Mouse (Mus musculus) liver, embryonic 11.5 days (tissue): ENCODE results near the gene Atp5g3. TPM values are rescaled to one million over a fixed set of nuclear protein-coding genes. Genes with fewer than 3 reads are reported as not detected.

Experiments used
- ATAC-seq: fragments of 200-750 bp; cut with Nextera tagmentation; replicated peaks from 2 replicates; pipeline ENCODE4 v1.8.0; 2017; ENCODE audit warnings: moderate number of reproducible peaks, mild to moderate bottlenecking, moderate TSS enrichment, moderate library complexity; ENCODE audit not compliant: low FRiP score
- DNase-seq: peaks from one replicate; pipeline ENCODE4 v3.0.0-alpha.2; 2017; ENCODE audit warnings: low spot score
- H3K27ac ChIP-seq: fragments of 300-500 bp; sonication (generic); 2 replicates; pipeline ENCODE4 v1.5.1; 2014; ENCODE audit warnings: mild to moderate bottlenecking, low read depth, low read length, control low read depth
- H3K27me3 ChIP-seq: fragments of 300-500 bp; sonication (generic); replicated peaks from 2 replicates; pipeline ENCODE4 v1.6.1; 2014; ENCODE audit warnings: low read length, mixed read lengths; ENCODE audit not compliant: control insufficient read depth, insufficient read depth
- H3K36me3 ChIP-seq: fragments of 300-500 bp; sonication (generic); 2 replicates; pipeline ENCODE4 v1.6.1; 2014; ENCODE audit warnings: mild to moderate bottlenecking, low read length, moderate library complexity, mixed read lengths; ENCODE audit not compliant: control insufficient read depth, insufficient read depth
- H3K4me1 ChIP-seq: fragments of 300-500 bp; sonication (generic); replicated peaks from 2 replicates; pipeline ENCODE4 v1.6.1; 2014; ENCODE audit warnings: low read length, mixed read lengths; ENCODE audit not compliant: control insufficient read depth, insufficient read depth
- H3K4me2 ChIP-seq: fragments of 300-500 bp; sonication (generic); 2 replicates; pipeline ENCODE4 v1.6.1; 2014; ENCODE audit warnings: mild to moderate bottlenecking, control low read depth, moderate library complexity
- H3K4me3 ChIP-seq: fragments of 300-500 bp; sonication (generic); 2 replicates; pipeline ENCODE4 v1.5.1; 2014; ENCODE audit warnings: low read depth, low read length, control low read depth
- H3K9ac ChIP-seq: fragments of 300-500 bp; sonication (generic); 2 replicates; pipeline ENCODE4 v1.6.1; 2014; ENCODE audit warnings: low read depth, low read length, control low read depth
- H3K9me3 ChIP-seq: fragments of 300-500 bp; sonication (generic); 2 replicates; pipeline ENCODE4 v1.6.1; 2016; ENCODE audit warnings: low read length, inconsistent platforms, mixed read lengths; ENCODE audit not compliant: control insufficient read depth
- WGBS: fragments of 180-500 bp; shearing (Covaris S2); extraction: QIAGEN DNeasy Blood & Tissue Kit; methylation state at CpG from one replicate; pipeline ENCODE4 v1.1.7; 2014; 5-methylcytosine and 5-hydroxymethylcytosine counted together
- polyA plus RNA-seq: library from polyadenylated mRNA; unstranded; fragments of >200 nt; fragmentation: Nextera tagmentation; extraction: Ambion mirVana; gene quantifications from 2 replicates; pipeline ENCODE4 v1.2.1, GENCODE M21; 2014

The Atp5g3 gene
- 1,057 and 1,087 TPM in 2 replicates for polyA plus RNA-seq

DNA sequence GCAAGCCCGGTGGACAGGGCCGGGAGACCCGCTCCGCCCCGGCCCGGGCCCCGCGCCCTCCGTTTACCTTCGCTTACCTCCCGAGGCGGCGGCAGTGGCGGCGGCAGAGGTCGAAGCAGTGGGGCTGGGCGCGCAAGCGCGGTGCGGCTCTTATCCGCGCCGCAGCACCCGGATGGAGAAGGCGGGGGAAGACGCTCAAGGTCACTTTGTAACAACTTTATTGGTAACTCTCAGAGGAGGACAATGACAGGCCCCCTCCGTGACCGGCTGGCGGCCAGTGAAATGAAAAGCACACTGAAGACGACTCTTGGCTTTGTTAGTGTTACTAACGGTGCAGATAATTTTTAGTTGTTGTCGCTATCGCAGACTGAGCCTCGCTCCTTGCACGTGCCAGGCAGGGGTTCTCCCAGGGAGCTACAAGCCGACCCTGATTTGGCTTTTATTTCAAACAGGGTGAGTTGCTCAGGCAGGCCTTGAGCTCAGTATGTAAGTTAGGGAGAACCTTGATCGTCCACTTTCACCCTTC lies at the start of gene Atp5g3:
Gene Atp5g3 (minus strand): TSS at position 152 of the 526 bp plus-strand sequence.
- H3K9me3 ChIP-seq = no peaks in the 10 kb centered on the region
- DNase-seq (peak; percentile 88), ATAC-seq (peak; percentile 93)
- WGBS = under 1% methylated on average over 37 of the region's 38 CpGs
- H3K4me1 ChIP-seq = peaks cover 8% of the 10 kb centered on the region
- H3K36me3 ChIP-seq = peaks cover 25% of the 10 kb centered on the region
- H3K9ac ChIP-seq = peak within 1 kb of the TSS; percentile 99
- H3K4me3 ChIP-seq = peak within 1 kb of the TSS; percentile 95
- H3K27ac ChIP-seq = peak within 1 kb of the TSS; percentile 92
- H3K4me2 ChIP-seq = peak within 1 kb of the TSS; percentile 93
- no peaks in the 10 kb centered on the region for H3K27me3 ChIP-seq

DNA sequence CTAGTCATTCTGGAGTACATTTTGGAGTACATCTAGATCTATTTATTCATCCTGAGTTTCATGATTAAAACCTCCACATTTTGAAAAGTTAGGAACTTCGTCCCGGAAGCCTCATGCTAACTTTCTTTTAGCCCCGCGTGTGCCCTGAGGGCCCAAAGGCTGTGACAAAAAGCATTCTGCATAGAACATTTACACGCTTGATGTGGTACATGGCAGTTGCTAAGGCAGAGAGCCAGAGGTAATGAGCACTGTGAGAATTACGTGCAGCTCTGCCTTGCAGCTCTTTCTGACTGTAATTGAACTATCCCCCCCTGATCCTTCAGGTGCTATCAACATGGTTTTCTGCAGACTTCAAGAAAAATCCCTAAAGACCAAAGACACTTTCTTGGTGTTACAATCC lies 47.2 kb upstream of the Atp5g3 start:
- ATAC-seq = no peak
- H3K27ac ChIP-seq = no peak overlapping the region
- no peak for DNase-seq
- 85% methylated on average over 6 of the region's 6 CpGs for WGBS
- no peaks in the 10 kb centered on the region for H3K36me3 ChIP-seq
- no peak overlapping the region for H3K4me3 ChIP-seq
- no peaks in the 10 kb centered on the region for H3K4me1 ChIP-seq
- H3K9me3 ChIP-seq = no peaks in the 10 kb centered on the region
- H3K9ac ChIP-seq = no peak overlapping the region
- H3K4me2 ChIP-seq = no peak overlapping the region
- H3K27me3 ChIP-seq = no peaks in the 10 kb centered on the region

DNA sequence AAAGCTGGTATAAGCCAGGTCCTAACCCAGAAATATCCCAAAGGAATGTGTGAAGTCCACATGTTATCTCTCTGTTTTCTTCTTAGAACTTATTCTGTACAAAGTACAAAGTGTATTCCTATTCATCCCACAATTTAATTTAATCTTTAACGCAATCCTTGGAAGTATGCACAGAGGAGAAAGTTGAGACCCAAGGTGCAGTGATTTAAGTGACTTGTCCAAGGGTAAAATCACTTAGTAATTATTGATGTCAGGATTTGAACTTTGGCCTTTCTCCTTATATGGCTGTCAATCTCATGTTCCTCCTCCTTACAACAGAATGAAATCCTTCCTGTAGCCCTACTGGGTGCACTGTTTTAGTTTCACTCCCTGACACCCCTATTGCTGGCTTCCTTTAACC lies 42.5 kb upstream of the Atp5g3 start:
- H3K4me3 ChIP-seq = no peak overlapping the region
- WGBS = 85% methylated on average over 1 of the region's 1 CpGs
- ATAC-seq (no peak), DNase-seq (no peak)
- H3K27ac ChIP-seq = no peak overlapping the region
- H3K4me1 ChIP-seq = no peaks in the 10 kb centered on the region
- H3K9ac ChIP-seq = no peak overlapping the region
- H3K9me3 ChIP-seq = no peaks in the 10 kb centered on the region
- H3K36me3 ChIP-seq = no peaks in the 10 kb centered on the region
- no peak overlapping the region for H3K4me2 ChIP-seq
- H3K27me3 ChIP-seq = no peaks in the 10 kb centered on the region

DNA sequence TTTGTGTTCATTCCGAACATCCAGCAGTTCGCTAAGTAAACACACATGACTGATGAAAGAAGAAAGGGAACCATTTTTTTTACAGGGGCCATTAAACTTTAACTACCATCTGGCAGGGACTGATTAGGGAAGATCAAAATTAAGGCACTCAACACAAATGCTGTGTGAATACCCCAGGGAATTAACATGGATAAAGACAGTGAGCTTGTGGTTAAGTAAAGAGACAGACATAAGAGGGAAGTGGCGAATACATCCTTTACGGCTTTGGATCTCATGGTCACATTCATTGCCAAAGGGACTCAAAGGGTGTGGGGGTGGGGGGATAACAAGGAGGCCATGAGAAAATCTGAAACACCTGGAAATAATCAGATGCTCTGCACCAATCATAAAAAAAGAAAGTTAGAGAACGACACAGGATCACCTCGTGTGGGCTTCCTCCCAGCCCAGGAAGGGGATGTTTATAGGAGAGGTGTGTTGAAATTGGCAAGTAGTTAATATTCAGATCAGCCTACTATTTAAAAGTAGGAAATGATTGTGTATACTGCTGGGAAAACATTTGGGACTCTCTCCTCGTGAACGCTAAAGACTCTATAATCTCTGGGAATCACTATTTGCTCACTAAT lies 41.6 kb upstream of the Atp5g3 start:
- Histone ChIP-seq H3K4me3 (no peak overlapping the region), H3K4me1 (no peaks in the 10 kb centered on the region), H3K36me3 (no peaks in the 10 kb centered on the region), H3K4me2 (no peak overlapping the region), H3K9me3 (no peaks in the 10 kb centered on the region), H3K9ac (no peak overlapping the region), H3K27me3 (no peaks in the 10 kb centered on the region), H3K27ac (no peak overlapping the region)
- DNase-seq (no peak), ATAC-seq (no peak)
- WGBS = 59% methylated on average over 8 of the region's 8 CpGs

DNA sequence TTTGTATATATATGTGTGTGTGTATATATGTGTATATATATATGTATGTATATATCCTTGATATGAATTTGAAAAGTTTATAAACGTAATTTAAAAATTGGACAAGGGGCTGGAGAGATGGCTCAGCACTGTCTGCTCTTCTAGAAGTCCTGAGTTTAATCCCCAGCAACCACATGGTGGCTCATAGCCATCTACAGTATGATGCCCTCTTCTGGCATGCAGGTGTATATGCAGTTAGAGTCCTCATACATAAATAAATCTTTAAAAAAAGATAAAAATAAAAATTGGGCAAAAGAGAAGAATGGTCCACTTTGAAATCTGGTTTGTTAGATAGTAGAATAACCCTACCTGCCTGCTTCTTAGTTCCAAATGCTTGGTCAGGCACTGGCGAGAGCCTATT lies 36.2 kb upstream of the Atp5g3 start:
- WGBS = 80% methylated on average over 2 of the region's 2 CpGs
- no peak for ATAC-seq
- H3K36me3 ChIP-seq = no peaks in the 10 kb centered on the region
- no peak overlapping the region for H3K27ac ChIP-seq
- DNase-seq = no peak
- H3K4me2 ChIP-seq = no peak overlapping the region
- H3K27me3 ChIP-seq = no peaks in the 10 kb centered on the region
- H3K9me3 ChIP-seq = no peaks in the 10 kb centered on the region
- H3K4me1 ChIP-seq = no peaks in the 10 kb centered on the region
- no peak overlapping the region for H3K9ac ChIP-seq
- H3K4me3 ChIP-seq = no peak overlapping the region

DNA sequence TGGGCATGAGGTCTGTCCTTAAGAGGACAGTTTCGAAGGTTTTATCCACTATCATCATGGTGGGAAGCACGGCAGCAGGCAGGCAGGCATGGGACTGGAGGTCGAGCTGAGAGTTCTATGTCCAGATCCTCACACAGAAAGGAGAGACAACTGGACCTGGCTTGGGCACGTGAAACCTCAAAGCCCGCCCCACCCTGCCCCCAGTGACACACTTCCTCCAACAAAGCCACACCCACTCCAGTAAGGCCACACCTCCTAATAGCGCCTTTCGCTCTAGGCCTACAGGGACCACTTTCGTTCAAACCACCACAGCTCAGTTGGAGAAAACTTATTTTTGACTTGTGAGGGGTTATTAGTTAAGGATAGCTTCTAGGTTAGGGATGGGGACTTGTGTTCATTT lies 32.6 kb upstream of the Atp5g3 start:
- Histone ChIP-seq H3K4me1 (no peaks in the 10 kb centered on the region), H3K4me3 (no peak overlapping the region), H3K9ac (no peak overlapping the region), H3K36me3 (no peaks in the 10 kb centered on the region), H3K9me3 (no peaks in the 10 kb centered on the region), H3K27me3 (no peaks in the 10 kb centered on the region), H3K27ac (no peak overlapping the region), H3K4me2 (no peak overlapping the region)
- ATAC-seq (no peak), DNase-seq (no peak)
- WGBS = 84% methylated on average over 8 of the region's 8 CpGs

DNA sequence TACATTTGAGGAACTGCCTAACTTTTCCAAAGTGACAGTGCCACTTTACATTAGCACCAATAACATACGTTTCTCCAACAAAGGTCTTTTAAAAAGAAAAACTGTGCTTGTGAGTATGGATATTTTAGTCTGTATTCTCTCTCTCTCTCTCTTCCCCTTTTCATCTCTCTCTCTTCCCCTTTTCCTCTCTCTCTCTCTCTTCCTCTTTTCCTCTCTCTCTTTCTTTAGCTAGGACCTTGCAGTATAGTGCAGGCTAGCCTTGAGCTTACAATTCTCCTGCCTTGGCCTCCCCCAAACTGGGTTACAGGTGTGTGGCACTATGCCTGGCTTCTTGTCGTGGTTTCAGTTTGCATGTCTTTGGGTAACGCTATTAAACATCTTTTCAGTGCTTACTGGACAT lies 31.7 kb upstream of the Atp5g3 start:
- Histone ChIP-seq H3K27ac (no peak overlapping the region), H3K27me3 (no peaks in the 10 kb centered on the region), H3K36me3 (no peaks in the 10 kb centered on the region), H3K4me2 (no peak overlapping the region), H3K9ac (no peak overlapping the region), H3K4me1 (no peaks in the 10 kb centered on the region), H3K4me3 (no peak overlapping the region), H3K9me3 (no peaks in the 10 kb centered on the region)
- no peak for DNase-seq
- WGBS = 75% methylated on average over 3 of the region's 3 CpGs
- no peak for ATAC-seq

DNA sequence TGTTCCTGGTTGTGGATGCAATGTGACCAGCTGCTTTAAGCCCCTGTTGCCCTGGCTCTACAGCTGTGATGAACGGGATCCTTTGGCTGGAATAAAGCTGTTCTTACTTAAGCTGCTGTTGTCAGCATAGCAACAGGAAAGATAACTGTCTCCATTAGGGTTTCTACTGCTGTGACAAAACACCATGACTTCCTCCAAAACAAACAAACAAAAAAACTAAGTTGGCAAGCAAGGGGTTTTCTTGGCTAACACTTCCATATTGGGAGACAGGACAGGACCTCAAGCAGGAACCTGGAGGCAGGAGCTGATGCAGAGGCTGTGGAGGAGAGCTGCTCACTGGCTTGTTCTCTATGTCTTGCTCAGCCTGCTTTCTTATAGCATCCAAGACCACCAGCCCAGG lies 30.2 kb upstream of the Atp5g3 start:
- no peaks in the 10 kb centered on the region for H3K9me3 ChIP-seq
- no peaks in the 10 kb centered on the region for H3K27me3 ChIP-seq
- H3K27ac ChIP-seq = no peak overlapping the region
- no peak overlapping the region for H3K4me3 ChIP-seq
- H3K4me2 ChIP-seq = no peak overlapping the region
- H3K9ac ChIP-seq = no peak overlapping the region
- H3K36me3 ChIP-seq = no peaks in the 10 kb centered on the region
- ATAC-seq (no peak), DNase-seq (no peak)
- 47% methylated on average over 1 of the region's 1 CpGs for WGBS
- H3K4me1 ChIP-seq = no peaks in the 10 kb centered on the region

DNA sequence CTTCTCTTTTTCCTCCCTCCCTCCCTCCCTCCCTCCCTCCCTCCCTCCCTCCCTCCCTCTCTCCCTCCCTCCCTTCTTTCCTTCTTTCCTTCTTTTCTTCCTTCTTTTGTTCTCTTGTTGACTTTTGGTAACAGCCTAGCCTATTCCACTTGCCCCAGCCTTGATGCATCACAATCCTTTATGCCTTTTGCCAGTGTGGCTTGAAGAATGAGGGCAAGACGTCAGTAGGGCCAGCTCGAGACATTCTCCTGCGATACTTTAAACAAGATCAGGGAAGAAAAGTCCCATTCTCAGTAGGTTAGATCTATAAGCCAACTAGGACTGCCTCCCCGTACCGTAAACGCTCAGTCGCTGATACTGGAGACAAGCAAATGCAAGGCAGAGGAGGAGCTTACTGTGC lies 29.3 kb upstream of the Atp5g3 start:
- H3K4me2 ChIP-seq = no peak overlapping the region
- H3K27ac ChIP-seq = no peak overlapping the region
- H3K4me1 ChIP-seq = no peaks in the 10 kb centered on the region
- ATAC-seq (no peak), DNase-seq (no peak)
- H3K9ac ChIP-seq = no peak overlapping the region
- no peaks in the 10 kb centered on the region for H3K27me3 ChIP-seq
- H3K4me3 ChIP-seq = no peak overlapping the region
- no peaks in the 10 kb centered on the region for H3K9me3 ChIP-seq
- WGBS = 75% methylated on average over 7 of the region's 7 CpGs
- no peaks in the 10 kb centered on the region for H3K36me3 ChIP-seq
